Mouse (Mus musculus): ENCODE measurements around the gene Eif3k. TPM values are rescaled to one million over a fixed set of nuclear protein-coding genes. Genes with fewer than 3 reads are reported as not detected.

Gene Eif3k
- total RNA-seq, 1 experiment = 474 TPM

DNA sequence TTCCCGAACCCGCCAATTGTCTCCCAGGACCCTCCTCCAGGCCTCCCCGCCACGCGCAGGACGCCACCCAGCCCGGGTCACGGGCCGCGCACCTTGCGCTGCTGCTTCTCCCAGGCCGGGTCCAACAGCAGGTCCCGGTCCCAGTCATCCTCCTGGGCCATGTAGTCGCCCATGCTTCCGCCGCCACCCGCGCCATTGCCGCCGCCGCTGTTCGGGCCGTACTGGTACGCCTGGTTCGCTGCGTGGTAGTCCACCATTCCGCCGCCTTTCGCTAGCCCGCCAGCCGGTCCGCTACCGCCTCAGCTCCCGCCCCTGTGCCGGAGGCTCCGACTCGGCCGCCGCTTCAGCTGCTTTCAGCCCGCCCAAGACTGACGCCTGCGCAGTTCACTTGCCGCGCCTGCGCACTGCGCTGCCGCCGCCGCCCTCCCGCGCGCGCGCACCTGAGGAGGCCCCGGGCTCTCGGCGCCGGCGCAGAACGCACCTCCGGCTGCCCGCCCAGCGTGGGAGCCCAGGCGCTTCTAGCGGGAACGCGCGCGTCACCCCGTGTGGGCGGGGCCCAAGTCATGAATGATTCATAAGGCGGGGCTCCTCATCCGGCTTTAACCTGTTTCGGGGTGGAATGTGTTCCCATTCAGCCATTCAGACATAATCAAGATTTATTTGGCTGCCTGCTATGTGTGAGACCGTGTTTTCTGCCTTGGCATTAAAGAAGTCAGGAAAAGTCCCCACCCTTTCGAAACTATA lies 19.6 kb downstream of the Eif3k start, which contains the start of gene Actn4:
TSS of gene Actn4 (minus strand) at position 414 of the 744 bp plus-strand sequence.
- peak; percentile 97 for DNase-seq (ENCODE audit: low read depth, low spot score)
- TF ChIP-seq ZNF384 (IDR thresholded peaks at IDR 0.05; ENCODE audit: low read depth, low read length) = no peak
- no peak for TF ChIP-seq ZC3H11A (IDR thresholded peaks at IDR 0.05; ENCODE audit: borderline replicate concordance, low read depth, low read length)
- TF ChIP-seq MAFK (IDR thresholded peaks at IDR 0.05; ENCODE audit: insufficient read depth, low read depth, low read length) = no peak
- TF ChIP-seq HCFC1 (IDR thresholded peaks at IDR 0.05; ENCODE audit: borderline replicate concordance, insufficient read depth, low read length) = no peak; the same call in 1 of the 2 replicates
- TF ChIP-seq CHD2 (IDR thresholded peaks at IDR 0.05; ENCODE audit: low read depth, low read length) = no peak
- H3K4me3 ChIP-seq (ENCODE audit: insufficient read depth in 1 of 2, low read depth in 1 of 2, low read length in 2 of 2, poor library complexity in 1 of 2, severe bottlenecking in 1 of 2) = peak within 1 kb of the TSS; percentile 87 to 89
- peaks cover 19 to 20% of the 10 kb centered on the region in 2 experiments for H3K4me1 ChIP-seq (ENCODE audit: control insufficient read depth in 2 of 2, insufficient read depth in 2 of 2, low read length in 2 of 2, poor library complexity in 1 of 2)
- peak within 1 kb of the TSS; percentile 82 for H3K27ac ChIP-seq (ENCODE audit: insufficient read depth, low read depth, low read length, poor library complexity, severe bottlenecking)
- H3K36me3 ChIP-seq (ENCODE audit: control insufficient read depth, insufficient read depth, low read length, poor library complexity, severe bottlenecking) = no peaks in the 10 kb centered on the region
- in situ Hi-C loops (cut with MboI; ENCODE audit: low sequenced_read_pairs in 2 of 2, unreplicated experiment in 2 of 2) = no loop called here
- no peaks in the 10 kb centered on the region for H3K9me3 ChIP-seq (ENCODE audit: control insufficient read depth, insufficient read depth, low read depth, low read length)
- peak within 1 kb of the TSS; percentile 92 for H3K9ac ChIP-seq (ENCODE audit: insufficient read depth, low read depth, low read length, poor library complexity, severe bottlenecking)

GRCm38 (mm10) chr7:28961584-28961926 lies 20.1 kb downstream of the Eif3k start:
- in situ Hi-C loops (cut with MboI; ENCODE audit: low sequenced_read_pairs in 2 of 2, unreplicated experiment in 2 of 2) = no loop called here
- Histone ChIP-seq H3K4me1 (ENCODE audit: control insufficient read depth in 2 of 2, insufficient read depth in 2 of 2, low read length in 2 of 2, poor library complexity in 1 of 2) (peaks cover 19 to 21% of the 10 kb centered on the region in 2 experiments), H3K36me3 (ENCODE audit: control insufficient read depth, insufficient read depth, low read length, poor library complexity, severe bottlenecking) (no peaks in the 10 kb centered on the region), H3K27ac (ENCODE audit: insufficient read depth, low read depth, low read length, poor library complexity, severe bottlenecking) (peak overlapping the region; percentile 77), H3K9me3 (ENCODE audit: control insufficient read depth, insufficient read depth, low read depth, low read length) (no peaks in the 10 kb centered on the region), H3K4me3 (ENCODE audit: insufficient read depth in 1 of 2, low read depth in 1 of 2, low read length in 2 of 2, poor library complexity in 1 of 2, severe bottlenecking in 1 of 2) (peak overlapping the region; percentile 87 to 89), H3K9ac (ENCODE audit: insufficient read depth, low read depth, low read length, poor library complexity, severe bottlenecking) (peak overlapping the region; percentile 92)
- DNase-seq (ENCODE audit: low read depth, low spot score) = no peak
- TF ChIP-seq ZNF384 (IDR thresholded peaks at IDR 0.05; ENCODE audit: low read depth, low read length) (no peak), HCFC1 (IDR thresholded peaks at IDR 0.05; ENCODE audit: borderline replicate concordance, insufficient read depth, low read length) (no peak), ZC3H11A (IDR thresholded peaks at IDR 0.05; ENCODE audit: borderline replicate concordance, low read depth, low read length) (no peak), MAFK (IDR thresholded peaks at IDR 0.05; ENCODE audit: insufficient read depth, low read depth, low read length) (no peak)

- peaks cover 15 to 19% of the 10 kb centered on the region in 2 experiments for H3K4me1 ChIP-seq (ENCODE audit: control insufficient read depth in 2 of 2, insufficient read depth in 2 of 2, low read length in 2 of 2, poor library complexity in 1 of 2)
- in situ Hi-C loops (cut with MboI; ENCODE audit: low sequenced_read_pairs in 2 of 2, unreplicated experiment in 2 of 2) = no loop called here
- TF ChIP-seq MAFK (IDR thresholded peaks at IDR 0.05; ENCODE audit: insufficient read depth, low read depth, low read length) (no peak), CHD2 (IDR thresholded peaks at IDR 0.05; ENCODE audit: low read depth, low read length) (no peak), HCFC1 (IDR thresholded peaks at IDR 0.05; ENCODE audit: borderline replicate concordance, insufficient read depth, low read length) (no peak), ZC3H11A (IDR thresholded peaks at IDR 0.05; ENCODE audit: borderline replicate concordance, low read depth, low read length) (no peak), ZNF384 (IDR thresholded peaks at IDR 0.05; ENCODE audit: low read depth, low read length) (no peak)
- no peaks in the 10 kb centered on the region for H3K36me3 ChIP-seq (ENCODE audit: control insufficient read depth, insufficient read depth, low read length, poor library complexity, severe bottlenecking)
- no peaks in the 10 kb centered on the region for H3K9me3 ChIP-seq (ENCODE audit: control insufficient read depth, insufficient read depth, low read depth, low read length)
- no peak for DNase-seq (ENCODE audit: low read depth, low spot score)
- H3K4me3 ChIP-seq (ENCODE audit: insufficient read depth in 1 of 2, low read depth in 1 of 2, low read length in 2 of 2, poor library complexity in 1 of 2, severe bottlenecking in 1 of 2) = peak overlapping the region; percentile 87 to 89
- H3K9ac ChIP-seq (ENCODE audit: insufficient read depth, low read depth, low read length, poor library complexity, severe bottlenecking) = peak overlapping the region; percentile 45; the same call in 1 of the 2 replicates
- H3K27ac ChIP-seq (ENCODE audit: insufficient read depth, low read depth, low read length, poor library complexity, severe bottlenecking) = no peak overlapping the region
Measured at GRCm38 (mm10) chr7:28960354-28961046, 21.2 kb downstream of the Eif3k start.

DNA sequence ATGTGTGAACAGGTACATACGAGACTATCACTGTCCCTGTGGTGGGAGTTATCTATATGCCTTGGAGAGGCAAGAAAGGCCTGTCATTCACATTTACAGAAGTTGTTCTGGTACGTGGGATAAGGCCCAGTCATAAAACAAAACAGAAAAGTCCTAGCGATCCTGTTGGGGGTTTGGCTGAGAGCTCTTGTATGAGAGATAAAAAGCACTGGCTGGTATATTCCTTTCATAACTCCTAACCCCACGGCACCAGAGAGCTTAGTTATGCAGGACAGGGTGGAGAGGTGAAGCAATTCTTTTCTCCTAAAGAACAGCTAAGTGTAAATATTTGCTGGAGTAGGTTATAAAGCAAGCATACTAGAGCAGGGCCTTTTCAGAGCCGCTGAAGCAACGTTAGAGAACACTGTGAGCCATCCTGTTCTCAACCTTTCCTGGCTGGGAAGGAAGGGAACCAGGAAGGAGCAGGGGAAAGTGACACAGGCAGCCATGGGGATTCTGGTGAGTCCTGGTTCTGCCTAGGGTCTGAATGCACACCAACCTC lies 22.1 kb downstream of the Eif3k start:
- Histone ChIP-seq H3K4me1 (ENCODE audit: control insufficient read depth in 2 of 2, insufficient read depth in 2 of 2, low read length in 2 of 2, poor library complexity in 1 of 2) (peaks cover 15 to 18% of the 10 kb centered on the region in 2 experiments), H3K36me3 (ENCODE audit: control insufficient read depth, insufficient read depth, low read length, poor library complexity, severe bottlenecking) (no peaks in the 10 kb centered on the region), H3K4me3 (ENCODE audit: insufficient read depth in 1 of 2, low read depth in 1 of 2, low read length in 2 of 2, poor library complexity in 1 of 2, severe bottlenecking in 1 of 2) (peak overlapping the region; percentile 87 to 89; a peak in 3 of 4 replicates), H3K9me3 (ENCODE audit: control insufficient read depth, insufficient read depth, low read depth, low read length) (no peaks in the 10 kb centered on the region), H3K27ac (ENCODE audit: insufficient read depth, low read depth, low read length, poor library complexity, severe bottlenecking) (no peak overlapping the region), H3K9ac (ENCODE audit: insufficient read depth, low read depth, low read length, poor library complexity, severe bottlenecking) (peak overlapping the region; percentile 45)
- in situ Hi-C loops (cut with MboI; ENCODE audit: low sequenced_read_pairs in 2 of 2, unreplicated experiment in 2 of 2) = no loop called here
- no peak for DNase-seq (ENCODE audit: low read depth, low spot score)
- TF ChIP-seq ZNF384 (IDR thresholded peaks at IDR 0.05; ENCODE audit: low read depth, low read length) (no peak), HCFC1 (IDR thresholded peaks at IDR 0.05; ENCODE audit: borderline replicate concordance, insufficient read depth, low read length) (no peak), ZC3H11A (IDR thresholded peaks at IDR 0.05; ENCODE audit: borderline replicate concordance, low read depth, low read length) (no peak), CHD2 (IDR thresholded peaks at IDR 0.05; ENCODE audit: low read depth, low read length) (no peak), MAFK (IDR thresholded peaks at IDR 0.05; ENCODE audit: insufficient read depth, low read depth, low read length) (no peak)

Measured in ES-E14 (cell line).